Mouse (Mus musculus) c-Kit-positive CD71-positive TER-119-positive erythroid progenitor cells, embryonic 14.5 days (primary cell): ENCODE data around the gene Aff4.
"Not testable (repeated sequence)": the region's sequence is repeated elsewhere in the genome, so short reads cannot be mapped to it uniquely, and the experiment has no call there.

Experiments
- DNase-seq: peaks from one replicate; pipeline ENCODE4 v3.0.0-alpha.2; 2013; ENCODE audit warnings: low spot score

Gene Aff4

DNA sequence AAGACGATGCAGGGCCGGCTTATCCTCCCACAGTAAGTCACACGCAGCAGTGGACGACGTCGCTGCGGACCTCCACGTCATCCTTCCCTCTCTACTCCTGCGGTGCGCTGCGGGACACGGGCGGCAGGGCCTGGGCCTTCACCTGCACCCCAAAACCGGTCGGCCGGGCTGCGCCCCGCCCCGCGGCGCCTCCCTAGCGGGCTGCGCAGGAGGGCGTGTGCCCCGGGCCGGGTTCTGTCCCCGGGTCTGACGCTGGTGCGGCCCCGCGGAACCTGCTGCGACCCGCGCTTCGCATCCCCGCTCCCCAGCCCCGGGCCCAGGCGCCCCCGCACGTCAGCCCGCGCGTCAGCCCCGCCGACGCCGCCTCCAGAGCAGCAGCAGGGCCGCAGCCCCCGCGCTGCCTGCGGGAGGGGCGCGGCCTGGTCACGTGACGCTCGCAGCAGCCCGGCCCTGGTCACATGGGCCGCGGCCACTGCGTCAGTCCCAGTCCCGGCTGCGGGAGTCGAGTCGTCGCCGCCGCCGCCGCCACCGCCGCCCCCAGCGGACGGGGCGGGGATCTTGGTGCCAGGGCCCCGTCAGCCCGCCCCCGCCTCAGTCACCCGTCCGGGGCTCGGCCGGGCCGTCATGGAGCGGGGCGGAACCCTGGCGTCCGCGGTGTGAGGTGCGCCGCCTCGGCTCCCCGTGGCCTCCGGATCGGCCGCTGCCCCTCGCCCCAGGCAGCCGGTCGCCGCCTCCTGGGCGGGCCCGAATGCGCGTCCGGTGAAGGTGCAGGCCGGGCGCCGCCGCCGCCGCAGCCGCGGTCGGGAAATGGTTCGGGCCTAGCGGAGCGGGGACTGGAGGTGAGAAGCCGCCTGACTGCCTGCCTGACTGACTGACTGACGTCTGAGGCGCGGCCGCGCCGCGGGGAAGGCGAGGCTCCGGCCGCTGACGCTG is at the start of gene Aff4:
Aff4 (plus strand) TSS at position 543 of the 933 bp plus-strand sequence.
- DNase-seq: peak; percentile 76

DNA sequence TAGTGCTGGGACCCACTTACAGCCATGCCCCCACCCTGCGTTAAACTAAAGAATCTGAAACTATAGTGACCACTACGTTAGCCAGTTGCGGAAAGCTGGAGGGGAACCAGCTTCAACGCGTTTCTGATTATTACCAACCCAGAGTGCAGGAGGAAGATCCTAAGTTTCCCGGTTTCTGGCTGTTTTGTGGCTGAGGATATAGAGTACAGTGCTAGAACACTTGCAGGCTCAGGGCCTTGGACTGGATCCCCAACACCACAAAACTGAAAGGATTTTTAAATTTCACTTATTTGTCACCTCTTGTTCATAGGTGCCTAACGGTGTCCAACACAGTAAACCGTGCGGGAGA is 49.5 kb upstream of the Aff4 start:
- DNase-seq: no peak

DNA sequence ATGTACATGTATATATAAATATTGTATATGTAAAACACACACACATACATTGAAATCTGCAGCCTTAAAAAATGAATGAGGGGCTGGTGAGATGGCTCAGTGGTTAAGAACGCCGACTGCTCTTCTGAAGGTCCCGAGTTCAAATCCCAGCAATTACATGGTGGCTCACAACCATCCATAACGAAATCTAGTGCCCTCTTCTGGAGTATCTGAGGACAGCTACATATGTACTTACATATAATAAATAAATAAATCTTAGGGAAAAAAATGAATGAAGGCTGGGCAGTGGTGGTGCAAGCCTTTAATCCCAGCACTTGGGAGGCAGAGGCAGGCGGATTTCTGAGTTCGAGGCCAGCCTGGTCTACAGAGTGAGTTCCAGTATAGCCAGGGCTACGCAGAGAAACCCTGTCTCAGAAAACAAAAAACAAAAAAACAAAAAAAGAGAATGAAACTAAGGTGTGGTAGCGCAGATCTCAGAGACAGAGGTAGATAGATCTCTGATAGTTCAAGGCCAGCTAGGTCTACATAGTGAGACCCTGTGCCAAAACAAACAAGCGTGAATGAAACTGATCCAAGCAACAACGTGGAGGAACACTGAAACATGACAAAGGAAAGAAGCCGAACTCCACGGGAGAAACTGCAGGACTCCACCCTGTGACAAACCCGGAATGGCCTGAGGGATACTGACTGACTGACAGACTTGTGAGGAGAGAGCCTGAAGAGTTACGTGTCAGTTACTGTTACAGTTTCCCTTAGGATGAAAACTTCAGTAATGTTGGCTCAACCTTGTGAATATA is 46.4 kb upstream of the Aff4 start:
- DNase-seq: no peak

DNA sequence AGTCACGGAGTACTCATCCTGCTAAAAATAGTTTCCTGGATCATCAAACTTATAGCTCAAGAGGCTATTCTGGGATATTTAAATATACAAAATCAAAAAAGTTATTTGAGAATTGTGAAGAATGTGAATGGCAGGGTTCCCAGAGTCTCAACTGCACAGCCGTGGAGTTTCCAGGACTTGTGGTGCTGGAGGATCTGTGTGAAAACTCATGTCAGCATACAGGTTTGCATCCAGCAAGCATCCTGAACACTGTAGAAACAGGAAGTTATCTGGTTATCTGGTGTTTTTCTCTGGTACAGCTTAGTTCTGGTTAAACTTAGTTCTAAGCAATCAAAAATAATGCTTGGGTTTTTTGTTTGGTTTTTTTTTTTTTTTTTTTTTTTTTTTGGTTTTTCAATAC is 43.7 kb upstream of the Aff4 start:
- DNase-seq: no peak

DNA sequence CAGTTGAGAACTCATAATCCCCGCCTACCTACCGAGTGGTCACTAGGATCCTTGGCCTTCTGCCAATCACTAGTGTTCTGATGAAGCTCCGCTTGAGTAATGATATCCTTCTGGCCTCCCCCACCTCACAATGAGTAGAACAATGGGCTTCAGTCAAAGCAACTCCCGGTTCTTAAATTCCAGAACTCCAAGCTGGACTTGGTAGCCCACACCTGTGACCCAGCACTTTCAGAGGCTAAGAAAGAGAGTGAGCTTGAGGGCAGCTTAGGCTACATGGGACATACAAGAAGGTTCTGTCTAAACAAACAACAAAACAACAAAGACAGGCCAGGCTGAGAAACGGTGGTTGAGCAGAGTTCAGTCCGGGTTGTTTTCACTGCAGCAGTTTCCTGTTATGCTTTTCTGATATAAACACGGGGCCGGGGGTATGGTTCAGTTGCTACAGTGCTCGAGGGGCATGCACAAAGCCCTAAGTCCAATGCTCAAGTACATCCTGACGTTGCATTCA is 43.0 kb upstream of the Aff4 start:
- DNase-seq: no peak

DNA sequence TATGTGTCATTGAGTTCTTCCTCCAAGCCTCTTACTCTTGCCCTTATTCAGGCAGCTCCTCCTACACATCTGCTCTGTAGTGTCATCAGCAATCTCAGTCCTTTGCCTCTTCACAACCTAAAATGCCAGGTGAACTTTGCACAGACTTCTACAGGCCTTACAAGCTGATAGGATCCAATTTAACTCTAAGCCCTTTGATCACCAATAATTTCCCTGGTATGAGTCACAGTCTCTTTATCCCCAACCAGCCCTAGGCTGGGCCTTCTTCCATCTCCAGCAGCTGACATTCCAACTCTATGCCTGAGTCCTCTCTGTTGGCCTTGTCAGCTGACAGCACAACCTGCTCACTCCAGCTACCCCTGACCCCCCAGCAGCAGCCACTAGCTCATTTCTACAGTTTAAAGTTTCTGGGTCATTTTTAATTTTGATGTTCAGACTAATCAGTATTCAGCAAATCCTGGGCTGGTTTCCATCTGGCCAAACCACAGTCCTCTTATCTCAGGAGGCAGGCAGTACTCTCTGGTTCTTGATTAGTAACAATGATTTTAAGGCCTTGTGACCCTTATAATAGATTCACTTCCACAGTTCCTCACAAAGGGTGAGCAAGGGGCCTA is 42.3 kb upstream of the Aff4 start:
- no peak for DNase-seq

DNA sequence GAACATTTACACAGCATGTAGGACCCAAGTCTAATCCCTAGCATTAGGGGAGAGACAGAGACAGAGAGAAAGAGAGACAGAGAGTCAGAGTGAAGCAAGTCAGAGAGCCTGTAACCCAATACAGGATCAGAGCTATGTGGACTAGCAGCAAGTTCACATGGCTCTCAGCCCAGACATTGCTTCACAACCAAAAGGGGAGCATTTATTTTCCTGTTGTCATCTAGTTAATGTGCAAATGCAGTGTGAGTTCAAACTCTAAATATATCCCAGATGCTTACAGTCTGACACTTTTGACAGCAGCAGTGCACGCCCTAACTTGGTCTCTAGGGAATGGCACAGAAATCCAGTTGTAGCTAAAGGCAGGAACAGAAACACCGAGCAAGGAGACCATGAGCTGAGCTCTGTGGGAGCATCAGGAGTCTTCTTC is 41.7 kb upstream of the Aff4 start:
- no peak for DNase-seq

DNA sequence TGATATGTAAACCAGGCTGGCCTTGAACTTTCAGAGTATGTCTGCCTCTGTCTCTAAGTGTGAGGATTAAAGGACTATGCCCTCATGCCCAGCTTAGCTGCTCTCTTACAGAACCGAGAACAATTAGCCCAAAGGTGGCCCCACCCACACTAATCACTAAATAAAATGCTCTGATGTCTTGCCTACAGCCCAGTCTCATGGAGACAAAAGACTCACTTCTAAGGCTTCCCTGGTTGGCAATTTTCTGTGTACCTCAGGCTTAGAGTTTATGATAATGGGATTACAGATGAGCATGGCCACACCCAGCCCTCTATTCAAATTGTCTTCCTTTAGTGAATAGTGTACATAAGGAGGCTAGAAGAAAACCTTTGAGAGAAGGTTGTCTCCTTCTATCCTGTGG is 39.2 kb upstream of the Aff4 start:
- no peak for DNase-seq

DNA sequence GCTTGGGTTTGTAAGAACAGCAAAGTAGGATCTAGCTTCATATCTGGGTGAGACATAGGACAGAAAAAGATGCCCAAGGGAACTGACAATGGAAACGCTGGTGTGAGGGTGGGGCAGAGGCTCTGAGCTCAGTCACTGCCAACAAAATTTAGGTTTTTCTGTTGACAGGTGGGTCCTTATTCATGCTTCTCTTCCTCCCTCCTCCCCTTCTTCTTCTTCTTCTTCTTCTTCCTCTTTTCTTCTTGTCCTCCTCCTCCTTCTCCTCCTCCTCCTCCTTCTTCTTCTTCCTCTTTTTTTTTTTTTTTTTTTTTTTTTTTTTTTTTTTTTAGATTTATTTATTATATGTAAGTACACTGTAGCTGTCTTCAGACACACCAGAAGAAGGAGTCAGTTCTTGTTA is 37.8 kb upstream of the Aff4 start:
- not testable (repeated sequence) for DNase-seq

DNA sequence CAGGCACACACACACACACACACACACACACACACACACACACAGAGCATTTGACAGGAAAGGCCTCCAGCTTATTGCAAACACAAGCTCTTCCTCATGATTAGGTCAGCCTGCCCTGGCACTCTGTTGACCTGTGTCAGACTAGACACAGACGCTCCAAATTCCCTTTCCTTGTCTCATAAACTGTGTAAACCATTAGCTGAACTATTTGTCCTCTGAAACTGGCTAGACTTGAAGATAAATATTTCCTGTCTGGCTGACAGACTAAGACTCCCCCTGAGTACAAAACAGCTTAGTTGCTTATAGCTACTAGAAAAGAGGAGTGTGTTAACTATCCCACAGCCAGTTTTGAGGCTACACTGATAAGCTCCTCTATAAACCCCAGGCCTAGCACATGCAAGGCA is 35.9 kb upstream of the Aff4 start:
- DNase-seq: no peak

DNA sequence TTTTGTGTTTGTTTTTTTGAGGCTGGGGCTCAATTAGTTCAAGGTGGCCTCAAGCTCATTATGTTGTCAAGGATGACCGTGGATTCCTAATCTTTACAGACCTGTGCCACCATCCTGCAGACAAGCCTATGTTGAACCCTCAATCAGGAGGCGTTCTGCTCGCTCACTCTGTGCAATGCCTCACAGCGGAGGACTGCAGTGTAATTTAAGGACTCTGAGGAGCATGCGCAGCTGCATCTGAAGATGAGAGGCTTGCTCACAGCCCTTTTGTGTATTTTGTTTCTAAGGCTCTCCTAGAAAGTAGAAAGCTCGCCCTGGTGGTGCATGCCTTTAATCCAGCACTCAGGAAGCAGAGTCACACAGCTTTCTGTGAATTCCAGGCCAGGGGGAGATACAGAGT is 33.6 kb upstream of the Aff4 start:
- no peak for DNase-seq

DNA sequence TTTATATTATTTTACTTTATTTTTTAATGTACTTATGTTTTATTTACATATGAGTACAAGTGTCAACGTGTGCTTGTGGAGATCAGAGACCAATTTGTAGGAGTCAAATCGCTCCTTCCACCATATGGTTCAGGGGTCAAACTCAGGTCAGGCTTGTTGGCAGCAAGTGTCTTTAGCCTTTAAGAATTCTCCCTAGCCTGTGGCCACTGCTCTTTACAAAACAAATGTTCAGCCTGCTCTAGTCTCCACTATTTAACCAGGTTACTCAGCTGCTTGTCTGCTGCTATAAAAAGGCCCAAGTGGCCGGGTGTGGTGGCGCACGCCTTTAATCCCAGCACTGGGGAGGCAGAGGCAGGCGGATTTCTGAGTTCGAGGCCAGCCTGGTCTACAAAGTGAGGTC is 32.6 kb upstream of the Aff4 start:
- no peak for DNase-seq

DNA sequence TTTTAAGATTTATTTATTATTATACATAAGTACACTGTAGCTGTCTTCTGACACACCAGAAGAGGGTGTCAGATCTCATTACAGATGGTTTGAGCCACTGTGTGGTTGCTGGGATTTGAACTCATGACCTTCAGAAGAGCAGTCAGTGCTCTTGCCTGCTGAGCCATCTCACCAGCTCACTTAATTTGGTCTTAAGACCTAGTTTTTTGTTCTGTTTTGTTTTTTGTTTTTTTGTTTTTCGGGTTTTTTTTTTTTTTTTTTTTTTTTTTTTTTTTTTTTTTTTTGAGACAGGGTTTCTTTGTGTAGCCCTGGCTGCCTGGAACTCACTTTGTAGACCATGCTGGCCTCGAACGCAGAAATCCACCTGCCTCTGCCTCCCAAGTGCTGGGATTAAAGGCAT is 32.1 kb upstream of the Aff4 start:
- DNase-seq: not testable (repeated sequence)

DNA sequence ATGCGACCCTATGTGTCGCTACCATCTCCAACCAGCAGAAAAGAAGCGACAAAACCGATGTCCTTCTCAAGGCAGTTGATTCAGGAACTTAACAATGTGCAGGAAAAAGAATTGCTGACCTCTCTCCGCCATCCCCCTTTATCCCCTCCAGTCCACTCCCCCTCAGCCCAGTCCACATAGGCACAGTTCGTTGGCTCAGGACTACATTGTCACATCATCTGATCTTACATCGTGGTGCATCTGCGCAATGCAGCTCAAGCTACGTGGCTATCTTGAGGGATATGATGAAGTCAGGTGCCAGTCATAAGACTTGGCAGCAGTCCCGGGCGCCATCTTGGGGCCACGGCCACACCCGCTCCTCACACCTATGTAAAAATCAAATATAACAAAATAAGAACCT is 30.8 kb upstream of the Aff4 start:
- DNase-seq: not testable (repeated sequence)

DNA sequence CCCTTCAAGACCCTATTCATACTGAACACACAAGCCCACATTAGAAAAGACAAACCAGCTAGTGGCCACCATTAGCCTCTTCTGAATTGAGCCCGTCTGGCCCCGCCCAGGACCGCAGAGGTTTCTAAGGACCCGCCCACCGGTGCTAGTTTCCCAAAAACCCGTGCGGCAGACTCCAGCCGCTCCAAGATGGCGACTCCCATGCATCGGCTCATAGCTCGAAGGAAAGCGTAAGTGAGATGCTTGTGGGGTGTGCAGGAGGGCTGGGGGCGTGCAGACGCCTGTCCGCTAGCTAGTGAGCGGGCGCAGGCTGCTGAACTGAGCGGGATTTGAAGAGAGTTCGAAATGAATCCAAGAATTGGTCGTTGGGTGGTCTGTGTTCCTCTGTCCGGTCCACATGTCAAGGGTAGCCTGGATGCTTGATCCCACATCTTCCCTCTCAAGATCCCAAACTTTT is 26.1 kb upstream of the Aff4 start, which contains the start of gene Zcchc10:
Zcchc10 (plus strand) TSS at position 168 of the 457 bp plus-strand sequence.
- DNase-seq: peak; percentile 87

DNA sequence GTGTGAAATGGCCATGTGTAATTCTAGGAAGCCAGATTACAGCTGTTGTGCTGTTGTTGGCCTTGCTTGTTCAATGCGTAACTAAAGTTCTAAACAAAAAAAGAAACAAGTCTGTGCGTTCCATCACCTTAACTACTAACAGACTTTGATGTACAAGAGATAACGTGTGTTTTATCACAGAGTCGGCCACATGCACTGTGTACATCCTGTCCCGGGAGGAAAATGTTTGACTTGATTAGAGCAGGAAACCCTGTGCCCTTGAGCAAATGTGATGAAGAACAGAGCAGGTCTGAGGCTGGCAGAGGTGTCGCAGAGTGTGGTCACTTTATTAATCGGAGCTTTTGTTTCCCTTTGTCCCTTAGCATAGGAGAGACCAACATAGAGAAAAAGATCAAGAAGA is 20.3 kb upstream of the Aff4 start:
- DNase-seq: no peak

DNA sequence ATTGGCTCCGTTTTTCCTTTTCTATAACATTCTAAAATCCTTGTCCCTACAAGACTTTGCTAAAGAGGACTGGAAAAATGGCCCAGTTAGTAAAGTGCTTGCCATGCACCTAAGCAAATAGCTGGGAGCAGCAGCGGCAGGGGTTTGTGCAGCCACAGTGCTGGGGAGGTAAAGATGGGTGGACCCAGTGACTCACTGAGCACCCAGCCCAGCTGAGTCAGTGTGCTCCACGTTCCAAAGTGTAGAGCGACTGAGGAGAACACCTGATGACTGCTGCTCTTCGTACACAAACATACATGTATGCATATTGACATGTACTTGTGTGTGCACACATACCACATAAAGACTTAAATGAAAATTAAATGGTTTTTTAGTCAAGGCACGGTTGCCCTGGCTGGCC is 19.5 kb upstream of the Aff4 start:
- DNase-seq: no peak

DNA sequence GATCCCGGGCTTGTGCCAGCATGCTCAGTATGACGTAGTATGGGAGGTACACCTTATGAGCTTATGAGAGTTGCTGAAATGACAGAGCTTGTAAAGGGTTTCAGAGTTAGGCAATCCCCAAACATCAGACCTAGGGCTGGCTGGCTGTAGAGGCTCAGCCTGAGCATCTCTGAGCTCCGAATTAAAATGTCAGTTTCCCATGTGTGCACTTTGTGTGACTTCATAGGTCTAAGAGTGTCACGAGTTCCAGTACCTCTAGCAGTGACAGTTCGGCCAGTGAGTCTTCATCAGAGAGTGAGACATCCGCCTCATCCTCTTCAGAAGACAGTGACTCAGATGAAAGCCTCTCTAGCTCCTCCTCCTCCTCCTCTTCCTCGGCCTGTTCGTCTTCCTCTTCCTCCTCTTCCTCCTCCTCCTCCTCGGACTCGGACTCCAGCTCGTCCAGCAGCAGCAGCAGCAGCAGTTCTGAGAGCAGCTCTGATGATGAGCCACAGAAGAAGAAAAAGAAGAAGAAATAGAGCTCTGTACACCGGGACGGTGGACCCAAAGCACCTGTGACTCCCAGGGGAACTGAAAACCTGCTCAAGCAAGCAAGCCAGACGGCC is 18.5 kb upstream of the Aff4 start:
- no peak for DNase-seq

DNA sequence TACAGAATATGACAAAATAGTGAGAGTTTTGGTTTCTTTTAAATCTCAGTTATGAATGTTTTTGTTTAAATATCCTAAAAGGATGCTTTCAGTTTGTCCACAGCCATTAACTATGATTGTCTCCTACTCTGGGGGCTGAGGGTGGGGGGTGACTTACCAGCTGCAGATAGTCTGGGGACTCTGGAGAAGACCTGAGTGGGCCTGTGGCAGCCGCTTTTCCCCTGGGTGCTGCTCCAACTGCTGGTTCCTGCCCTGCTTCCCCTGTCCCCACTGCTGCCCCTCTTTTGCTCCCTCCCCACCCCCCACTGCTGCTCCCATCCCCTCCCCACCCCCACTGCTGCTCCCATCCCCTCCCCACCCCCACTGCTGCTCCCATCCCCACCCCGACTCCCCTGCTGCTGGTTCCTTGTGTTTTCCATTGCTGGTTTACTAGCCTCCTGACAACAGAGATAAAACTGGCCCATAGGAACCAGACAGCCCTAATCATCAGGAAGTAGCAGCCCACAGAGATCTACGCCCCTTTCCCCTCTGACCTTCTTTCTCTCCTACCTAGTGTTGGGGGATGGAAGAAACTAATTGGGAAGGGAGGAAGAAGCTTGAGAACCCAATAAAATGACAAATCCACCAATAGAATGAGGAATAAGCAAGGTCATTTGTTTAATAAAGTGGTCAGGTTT is 15.0 kb upstream of the Aff4 start:
- DNase-seq: no peak

DNA sequence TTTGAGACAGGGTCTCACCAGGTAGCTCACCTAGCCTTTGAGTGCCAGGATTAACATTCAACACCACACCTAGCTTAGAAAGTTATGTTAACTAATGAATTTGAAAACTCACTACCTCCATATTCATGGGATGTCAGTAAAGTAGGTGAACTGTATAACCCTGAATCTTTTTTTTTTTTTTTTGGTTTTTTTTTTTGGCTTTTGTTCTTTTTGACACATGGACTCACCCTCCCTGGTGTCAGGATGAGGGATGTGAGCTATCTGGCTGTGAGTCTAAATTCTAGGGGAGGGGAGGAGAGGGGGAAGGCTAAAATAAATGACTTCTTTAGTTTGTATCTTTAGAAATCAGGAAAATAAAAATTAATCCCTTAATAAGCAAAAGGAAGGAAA is 14.5 kb upstream of the Aff4 start:
- DNase-seq: no peak

DNA sequence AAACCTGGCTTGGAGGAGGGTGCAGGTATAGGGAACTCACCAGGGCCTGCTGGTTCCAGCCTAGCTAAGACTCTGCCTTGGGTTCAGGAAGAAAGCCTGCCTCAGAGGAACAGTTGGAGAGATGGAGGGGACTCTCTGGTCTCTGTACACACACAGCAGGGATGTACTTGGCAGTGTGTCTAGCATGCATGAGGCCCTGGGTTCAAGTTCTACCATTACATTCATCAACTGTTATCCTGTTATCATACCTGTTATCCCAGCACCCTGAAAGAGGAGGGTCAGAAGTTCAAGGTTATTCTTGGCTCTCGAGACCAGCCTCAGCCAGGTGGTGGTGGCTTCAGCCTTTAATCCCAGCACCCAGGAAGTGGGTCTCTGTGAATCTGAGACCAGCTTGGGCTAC is 13.7 kb upstream of the Aff4 start:
- DNase-seq: no peak
